Mouse (Mus musculus) thymus, adult 2 months (tissue): ENCODE measurements around the gene Zscan4c. TPM values are rescaled to one million over a fixed set of nuclear protein-coding genes. Genes with fewer than 3 reads are reported as not detected.
"Not testable (repeated sequence)": the region's sequence is repeated elsewhere in the genome, so short reads cannot be mapped to it uniquely, and the experiment has no call there.

Experiments used
- DNase-seq: peaks from one replicate; pipeline ENCODE4 v3.0.0; 2021
- H3K27ac ChIP-seq: fragments of 200-500 bp; 2 replicates; pipeline ENCODE4 v1.5.1; 2012; ENCODE audit warnings: low read length, control low read depth; ENCODE audit not compliant: control insufficient read depth, insufficient read depth
- H3K27me3 ChIP-seq: fragments of 200-500 bp; 2 replicates; pipeline ENCODE4 v1.6.1; 2012; ENCODE audit warnings: mild to moderate bottlenecking, low read length, moderate library complexity, mixed read lengths; ENCODE audit not compliant: control insufficient read depth, insufficient read depth
- H3K36me3 ChIP-seq: fragments of 200-500 bp; 2 replicates; pipeline ENCODE4 v1.6.1; 2012; ENCODE audit warnings: mild to moderate bottlenecking, low read length, moderate library complexity; ENCODE audit not compliant: control insufficient read depth, insufficient read depth
- H3K4me1 ChIP-seq: fragments of 200-500 bp; replicated peaks from 2 replicates; pipeline ENCODE4 v1.6.1; 2012; ENCODE audit warnings: low read length; ENCODE audit not compliant: control insufficient read depth, insufficient read depth
- H3K4me3 ChIP-seq: fragments of 200-500 bp; 2 replicates; pipeline ENCODE4 v1.5.1; 2012; ENCODE audit warnings: mild to moderate bottlenecking, low read length, control low read depth, moderate library complexity; ENCODE audit not compliant: control insufficient read depth, insufficient read depth
- WGBS: fragments of 180-500 bp; shearing (Covaris S2); methylation state at CpG from one replicate; pipeline ENCODE4 v1.1.7; 2018; 5-methylcytosine and 5-hydroxymethylcytosine counted together
- polyA plus RNA-seq: library from polyadenylated mRNA; depleted of rRNA; stranded (reverse); fragments of >200 nt; gene quantifications from 2 replicates; pipeline ENCODE4 v1.2.3, GENCODE M21; 2012; rRNA removed

The Zscan4c gene
- not detected in 2 replicates for polyA plus RNA-seq

GRCm38 (mm10) chr7:11005445-11005844 lies at the start of gene Zscan4c:
Gene Zscan4c (plus strand): TSS chr7:11005745.
- 96% methylated on average over 4 of the region's 4 CpGs for WGBS
- not testable (repeated sequence) for H3K27me3 ChIP-seq, H3K4me1 ChIP-seq, H3K4me3 ChIP-seq, H3K36me3 ChIP-seq, H3K27ac ChIP-seq, DNase-seq

Other genes starting within 250 kb of the Zscan4c start
- gene Zscan4b, start 100.7 kb upstream of the Zscan4c start, polyA plus RNA-seq, result not detected in 2 replicates
- gene Zscan4-ps1, start 63.9 kb downstream of the Zscan4c start, polyA plus RNA-seq, result not detected in 2 replicates
- gene Zscan4d, start 160.4 kb downstream of the Zscan4c start, polyA plus RNA-seq, result not detected in 2 replicates